Mouse (Mus musculus) E14TG2a.4 (cell line): ENCODE data around the gene St14.

Source experiments
- CTCF ChIP-seq: conservative IDR thresholded peaks from 2 replicates; pipeline ENCODE4 v1.5.1; 2014; ENCODE audit warnings: low read length
- NANOG ChIP-seq: IDR thresholded peaks from 2 replicates; pipeline ENCODE4 v1.6.1; 2014; ENCODE audit warnings: borderline replicate concordance, low read length, mixed read lengths
- POU5F1 ChIP-seq: IDR thresholded peaks from 2 replicates; pipeline ENCODE4 v1.6.1; 2014; ENCODE audit warnings: low read length, borderline replicate concordance

DNA sequence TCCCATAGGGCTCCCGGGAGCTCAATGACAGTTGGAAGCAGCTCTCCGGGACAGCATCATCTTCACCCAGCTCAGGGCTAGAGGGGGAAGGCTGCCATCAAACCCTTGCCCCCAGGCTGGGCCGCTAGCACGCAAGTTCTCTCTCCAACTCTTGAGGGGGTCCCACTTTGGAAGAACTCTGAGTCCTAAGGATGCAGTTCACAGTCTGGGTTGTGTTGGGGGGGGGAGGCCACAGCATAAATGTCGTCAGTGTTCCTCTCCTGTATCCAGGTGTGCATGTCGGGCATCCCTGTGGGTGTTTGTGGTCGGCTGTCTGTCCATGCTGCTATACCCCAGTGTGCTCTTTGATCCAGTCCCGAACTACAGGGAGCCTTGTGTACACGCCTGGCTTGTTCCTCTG is 42.1 kb downstream of the St14 start:
- TF ChIP-seq CTCF, result no peak
- no peak for TF ChIP-seq NANOG
- no peak for TF ChIP-seq POU5F1
